Mouse (Mus musculus): Measurements from ENCODE around the gene Pid1. TPM values are rescaled to one million over a fixed set of nuclear protein-coding genes. Genes with fewer than 3 reads are reported as not detected.

Gene Pid1
- polyA plus RNA-seq, 1 experiment from 2014 or later, result 34.1 TPM

GRCm38 (mm10) chr1:84102052-84102451 is 261.9 kb downstream of the Pid1 start:
- ATAC-seq (ENCODE audit: low FRiP score, low TSS enrichment), result no peak
- Histone ChIP-seq H3K36me3 (ENCODE audit: insufficient read depth, low read length) (no peaks in the 10 kb centered on the region), H3K4me3 (ENCODE audit: low read length) (no peak overlapping the region), H3K9me3 (ENCODE audit: low read length) (peaks cover 8% of the 10 kb centered on the region), H3K27me3 (ENCODE audit: insufficient read depth, low read length) (no peaks in the 10 kb centered on the region), H3K9ac (replicated peaks; ENCODE audit: low read length) (no peak overlapping the region), H3K4me2 (replicated peaks; ENCODE audit: low read depth, low read length) (no peak overlapping the region), H3K27ac (ENCODE audit: low read length) (no peak overlapping the region), H3K4me1 (ENCODE audit: insufficient read depth, low read length) (0 out of 2 replicates have a peak, but pooled peaks cover 3% of the 10 kb centered on the region)
- 84% methylated on average over 2 of the region's 2 CpGs for WGBS

GRCm38 (mm10) chr1:84097398-84097797 is 266.6 kb downstream of the Pid1 start:
- Histone ChIP-seq H3K9ac (replicated peaks; ENCODE audit: low read length) (no peak overlapping the region), H3K4me1 (ENCODE audit: insufficient read depth, low read length) (no peaks in the 10 kb centered on the region), H3K27me3 (ENCODE audit: insufficient read depth, low read length) (no peaks in the 10 kb centered on the region), H3K36me3 (ENCODE audit: insufficient read depth, low read length) (no peaks in the 10 kb centered on the region), H3K4me2 (replicated peaks; ENCODE audit: low read depth, low read length) (no peak overlapping the region), H3K9me3 (ENCODE audit: low read length) (peaks cover 8% of the 10 kb centered on the region), H3K4me3 (ENCODE audit: low read length) (no peak overlapping the region), H3K27ac (ENCODE audit: low read length) (no peak overlapping the region)
- no peak for ATAC-seq (ENCODE audit: low FRiP score, low TSS enrichment)

GRCm38 (mm10) chr1:84093291-84093690 is 270.7 kb downstream of the Pid1 start:
- no peak overlapping the region for H3K4me3 ChIP-seq (ENCODE audit: low read length)
- no peak overlapping the region for H3K9ac ChIP-seq (replicated peaks; ENCODE audit: low read length)
- no peaks in the 10 kb centered on the region for H3K9me3 ChIP-seq (ENCODE audit: low read length)
- no peaks in the 10 kb centered on the region for H3K27me3 ChIP-seq (ENCODE audit: insufficient read depth, low read length)
- H3K27ac ChIP-seq (ENCODE audit: low read length), result no peak overlapping the region
- H3K36me3 ChIP-seq (ENCODE audit: insufficient read depth, low read length), result no peaks in the 10 kb centered on the region
- H3K4me1 ChIP-seq (ENCODE audit: insufficient read depth, low read length), result no peaks in the 10 kb centered on the region
- no peak for ATAC-seq (ENCODE audit: low FRiP score, low TSS enrichment)
- no peak overlapping the region for H3K4me2 ChIP-seq (replicated peaks; ENCODE audit: low read depth, low read length)
- WGBS, result 71% methylated on average over 2 of the region's 2 CpGs

GRCm38 (mm10) chr1:84089664-84090063 is 274.3 kb downstream of the Pid1 start:
- Histone ChIP-seq H3K4me3 (ENCODE audit: low read length) (no peak overlapping the region), H3K4me1 (ENCODE audit: insufficient read depth, low read length) (peaks cover 8% of the 10 kb centered on the region; the same call in 1 of the 2 replicates), H3K9ac (replicated peaks; ENCODE audit: low read length) (no peak overlapping the region), H3K4me2 (replicated peaks; ENCODE audit: low read depth, low read length) (no peak overlapping the region), H3K36me3 (ENCODE audit: insufficient read depth, low read length) (no peaks in the 10 kb centered on the region), H3K27me3 (ENCODE audit: insufficient read depth, low read length) (no peaks in the 10 kb centered on the region), H3K27ac (ENCODE audit: low read length) (no peak overlapping the region), H3K9me3 (ENCODE audit: low read length) (no peaks in the 10 kb centered on the region)
- no peak for ATAC-seq (ENCODE audit: low FRiP score, low TSS enrichment)
- 73% methylated on average over 2 of the region's 2 CpGs for WGBS

GRCm38 (mm10) chr1:84087957-84088356 is 276.0 kb downstream of the Pid1 start:
- no peak overlapping the region for H3K27ac ChIP-seq (ENCODE audit: low read length)
- 36% methylated on average over 2 of the region's 2 CpGs for WGBS
- no peaks in the 10 kb centered on the region for H3K9me3 ChIP-seq (ENCODE audit: low read length)
- H3K4me2 ChIP-seq (replicated peaks; ENCODE audit: low read depth, low read length), result no peak overlapping the region
- H3K4me3 ChIP-seq (ENCODE audit: low read length), result no peak overlapping the region
- no peak for ATAC-seq (ENCODE audit: low FRiP score, low TSS enrichment)
- H3K36me3 ChIP-seq (ENCODE audit: insufficient read depth, low read length), result no peaks in the 10 kb centered on the region
- peaks cover 8% of the 10 kb centered on the region; the same call in 1 of the 2 replicates for H3K4me1 ChIP-seq (ENCODE audit: insufficient read depth, low read length)
- H3K9ac ChIP-seq (replicated peaks; ENCODE audit: low read length), result no peak overlapping the region
- H3K27me3 ChIP-seq (ENCODE audit: insufficient read depth, low read length), result no peaks in the 10 kb centered on the region

GRCm38 (mm10) chr1:84087325-84087724 is 276.7 kb downstream of the Pid1 start:
- Histone ChIP-seq H3K4me2 (replicated peaks; ENCODE audit: low read depth, low read length) (no peak overlapping the region), H3K4me1 (ENCODE audit: insufficient read depth, low read length) (peaks cover 8% of the 10 kb centered on the region; the same call in 1 of the 2 replicates), H3K9me3 (ENCODE audit: low read length) (no peaks in the 10 kb centered on the region), H3K27ac (ENCODE audit: low read length) (no peak overlapping the region), H3K4me3 (ENCODE audit: low read length) (no peak overlapping the region), H3K36me3 (ENCODE audit: insufficient read depth, low read length) (no peaks in the 10 kb centered on the region), H3K9ac (replicated peaks; ENCODE audit: low read length) (no peak overlapping the region), H3K27me3 (ENCODE audit: insufficient read depth, low read length) (no peaks in the 10 kb centered on the region)
- 55% methylated on average over 6 of the region's 6 CpGs for WGBS
- no peak for ATAC-seq (ENCODE audit: low FRiP score, low TSS enrichment)

GRCm38 (mm10) chr1:84086486-84086885 is 277.5 kb downstream of the Pid1 start:
- H3K9me3 ChIP-seq (ENCODE audit: low read length), result no peaks in the 10 kb centered on the region
- 86% methylated on average over 1 of the region's 1 CpGs for WGBS
- peaks cover 8% of the 10 kb centered on the region; the same call in 1 of the 2 replicates for H3K4me1 ChIP-seq (ENCODE audit: insufficient read depth, low read length)
- H3K27ac ChIP-seq (ENCODE audit: low read length), result no peak overlapping the region
- no peaks in the 10 kb centered on the region for H3K27me3 ChIP-seq (ENCODE audit: insufficient read depth, low read length)
- H3K36me3 ChIP-seq (ENCODE audit: insufficient read depth, low read length), result no peaks in the 10 kb centered on the region
- H3K4me2 ChIP-seq (replicated peaks; ENCODE audit: low read depth, low read length), result no peak overlapping the region
- no peak overlapping the region for H3K4me3 ChIP-seq (ENCODE audit: low read length)
- no peak overlapping the region for H3K9ac ChIP-seq (replicated peaks; ENCODE audit: low read length)
- ATAC-seq (ENCODE audit: low FRiP score, low TSS enrichment), result no peak

- no peaks in the 10 kb centered on the region for H3K36me3 ChIP-seq (ENCODE audit: insufficient read depth, low read length)
- H3K4me2 ChIP-seq (replicated peaks; ENCODE audit: low read depth, low read length), result no peak overlapping the region
- H3K27ac ChIP-seq (ENCODE audit: low read length), result no peak overlapping the region
- H3K9me3 ChIP-seq (ENCODE audit: low read length), result no peaks in the 10 kb centered on the region
- peaks cover 8% of the 10 kb centered on the region; the same call in 1 of the 2 replicates for H3K4me1 ChIP-seq (ENCODE audit: insufficient read depth, low read length)
- ATAC-seq (ENCODE audit: low FRiP score, low TSS enrichment), result no peak
- H3K4me3 ChIP-seq (ENCODE audit: low read length), result no peak overlapping the region
- H3K27me3 ChIP-seq (ENCODE audit: insufficient read depth, low read length), result no peaks in the 10 kb centered on the region
- WGBS, result 95% methylated on average over 3 of the region's 3 CpGs
- H3K9ac ChIP-seq (replicated peaks; ENCODE audit: low read length), result no peak overlapping the region
These were observed 278.6 kb downstream of the Pid1 start for GRCm38 (mm10) chr1:84085361-84085760.

- H3K4me1 ChIP-seq (ENCODE audit: insufficient read depth, low read length), result no peaks in the 10 kb centered on the region
- no peak overlapping the region for H3K4me3 ChIP-seq (ENCODE audit: low read length)
- H3K36me3 ChIP-seq (ENCODE audit: insufficient read depth, low read length), result no peaks in the 10 kb centered on the region
- H3K9me3 ChIP-seq (ENCODE audit: low read length), result no peaks in the 10 kb centered on the region
- 50% methylated on average over 8 of the region's 8 CpGs for WGBS
- no peaks in the 10 kb centered on the region for H3K27me3 ChIP-seq (ENCODE audit: insufficient read depth, low read length)
- no peak overlapping the region for H3K27ac ChIP-seq (ENCODE audit: low read length)
- no peak overlapping the region for H3K4me2 ChIP-seq (replicated peaks; ENCODE audit: low read depth, low read length)
- H3K9ac ChIP-seq (replicated peaks; ENCODE audit: low read length), result no peak overlapping the region
- no peak for ATAC-seq (ENCODE audit: low FRiP score, low TSS enrichment)
These were observed 284.4 kb downstream of the Pid1 start for GRCm38 (mm10) chr1:84079566-84079965.

GRCm38 (mm10) chr1:84077023-84077422 is 287.0 kb downstream of the Pid1 start:
- no peak for ATAC-seq (ENCODE audit: low FRiP score, low TSS enrichment)
- H3K9me3 ChIP-seq (ENCODE audit: low read length), result no peaks in the 10 kb centered on the region
- WGBS, result 40% methylated on average over 1 of the region's 1 CpGs
- H3K36me3 ChIP-seq (ENCODE audit: insufficient read depth, low read length), result no peaks in the 10 kb centered on the region
- no peak overlapping the region for H3K9ac ChIP-seq (replicated peaks; ENCODE audit: low read length)
- no peak overlapping the region for H3K4me3 ChIP-seq (ENCODE audit: low read length)
- H3K4me1 ChIP-seq (ENCODE audit: insufficient read depth, low read length), result no peaks in the 10 kb centered on the region
- no peaks in the 10 kb centered on the region for H3K27me3 ChIP-seq (ENCODE audit: insufficient read depth, low read length)
- H3K27ac ChIP-seq (ENCODE audit: low read length), result no peak overlapping the region
- no peak overlapping the region for H3K4me2 ChIP-seq (replicated peaks; ENCODE audit: low read depth, low read length)

Data from kidney, embryonic 16.5 days (tissue).